Mouse (Mus musculus) lung, adult 2 months (tissue): ENCODE measurements around the gene Wnt9a.

ENCODE experiments used
- CTCF ChIP-seq: fragments of 200-500 bp; IDR thresholded peaks from 2 replicates; pipeline ENCODE4 v1.5.1; 2011; ENCODE audit warnings: mild to moderate bottlenecking, low read length, control low read depth; ENCODE audit not compliant: insufficient read depth
- POLR2A ChIP-seq: fragments of 200-500 bp; IDR thresholded peaks from 2 replicates; pipeline ENCODE4 v1.6.1; 2011; ENCODE audit warnings: low read depth, mild to moderate bottlenecking, control low read depth, low read length, borderline replicate concordance; ENCODE audit errors: extremely low read depth

DNA sequence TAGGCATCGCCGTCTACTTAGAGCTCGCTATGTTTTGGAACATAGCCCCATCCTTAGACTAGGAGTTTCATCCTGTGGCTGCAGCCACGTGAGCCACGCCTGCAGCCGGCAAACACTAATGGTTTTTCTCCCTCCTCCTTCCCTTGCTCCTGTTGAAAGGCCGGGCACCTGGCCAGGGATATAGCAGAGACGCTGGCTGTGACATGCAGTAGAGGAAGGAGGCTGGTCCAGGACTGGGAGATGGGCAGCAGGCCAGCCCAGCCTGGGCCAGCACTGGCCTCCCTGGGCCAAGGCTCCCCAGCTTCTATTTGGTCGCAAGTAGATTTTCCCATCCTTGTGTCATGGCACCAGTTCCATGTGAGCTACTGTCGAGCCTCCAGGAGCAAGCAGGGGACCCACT lies 23.8 kb upstream of the Wnt9a start:
- TF ChIP-seq CTCF (no peak), POLR2A (no peak)
